9 mouse cellular contexts compared by ENCODE assay signal in the genomic region with DNA sequence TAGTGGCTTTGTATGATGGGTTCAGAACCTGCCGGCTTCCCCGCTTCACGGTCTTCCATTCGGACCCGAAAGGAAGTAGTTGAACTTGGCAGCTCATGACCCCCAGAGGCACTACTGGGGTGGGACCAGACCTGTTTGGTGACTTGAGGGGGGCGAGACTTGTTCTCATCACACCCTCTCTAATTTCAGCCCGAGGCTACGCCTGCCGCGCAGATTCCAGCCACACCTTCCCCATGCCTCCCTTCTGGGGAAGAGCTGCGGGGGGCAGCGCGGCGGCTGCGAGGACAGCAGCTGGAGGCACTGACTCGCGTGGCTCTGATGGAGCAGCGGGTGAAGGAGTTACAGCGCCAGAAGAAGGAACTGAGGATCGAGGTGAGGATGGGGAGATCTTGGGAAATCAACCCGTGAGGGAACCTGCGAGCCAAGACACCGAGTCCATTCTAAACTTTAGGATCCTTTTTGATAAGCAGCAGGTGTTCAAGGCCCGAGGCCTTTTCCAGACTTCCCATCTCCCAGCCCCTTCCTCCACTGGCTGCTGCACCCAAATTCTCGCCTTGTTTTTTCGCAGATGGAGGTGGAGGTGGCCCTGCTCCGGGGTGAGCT. TPM values are rescaled to one million over a fixed set of nuclear protein-coding genes. Genes with fewer than 3 reads are reported as not detected.
A peak's percentile ranks its signal among the peaks of the same experiment; 100 is the strongest.
DNase-seq lines count a peak whose midpoint lies in the region; ATAC-seq lines count a peak whose summit lies in the region.
"Had no signal": no experiment of that assay in that cellular context is flagged by ENCODE, and none has a peak within 500 bp of the region (broad histone marks: within the 10 kb centered on the region; RNA-seq: fewer than 3 reads in every experiment).

No protein-coding gene starts in this region.

- peak overlapping the region; percentile 22; the same call in 1 of the 2 replicates for H3K4me3 ChIP-seq in liver, embryonic 11.5 days (ENCODE audit: low read depth, low read length)
- peak overlapping the region; percentile 36 for H3K4me3 ChIP-seq in forebrain, embryonic 10.5 days
- H3K4me3 ChIP-seq in limb, embryonic 10.5 days = peak overlapping the region; percentile 31
- no peak overlapping the region for H3K4me3 ChIP-seq in neural tube, embryonic 14.5 days (ENCODE audit: low read depth, low read length)

- peaks cover 22% of the 10 kb centered on the region for H3K27me3 ChIP-seq in liver, embryonic 11.5 days (replicated peaks; ENCODE audit: control insufficient read depth, insufficient read depth, low read length)
- H3K27me3 ChIP-seq in forebrain, embryonic 10.5 days (ENCODE audit: poor library complexity, severe bottlenecking) = peaks cover 73% of the 10 kb centered on the region
- peaks cover 67% of the 10 kb centered on the region for H3K27me3 ChIP-seq in limb, embryonic 10.5 days (ENCODE audit: low read depth, poor library complexity, severe bottlenecking)
- H3K27me3 ChIP-seq in neural tube, embryonic 14.5 days (ENCODE audit: control insufficient read depth, insufficient read depth, low read length) = peaks cover 35% of the 10 kb centered on the region

- no peaks in the 10 kb centered on the region for H3K9me3 ChIP-seq in liver, embryonic 11.5 days (ENCODE audit: control insufficient read depth, low read length)
- H3K9me3 ChIP-seq in forebrain, embryonic 10.5 days = no peaks in the 10 kb centered on the region; the same call in 1 of the 2 replicates
- H3K9me3 ChIP-seq in limb, embryonic 10.5 days (replicated peaks) = no peaks in the 10 kb centered on the region
- no peaks in the 10 kb centered on the region for H3K9me3 ChIP-seq in neural tube, embryonic 14.5 days (ENCODE audit: control insufficient read depth, low read length)

- H3K9ac ChIP-seq in liver, embryonic 11.5 days (ENCODE audit: low read depth, low read length) = no peak overlapping the region
- H3K9ac ChIP-seq in neural tube, embryonic 14.5 days (replicated peaks; ENCODE audit: low read depth, low read length) = no peak overlapping the region

- WGBS in liver, embryonic 11.5 days = 10% methylated on average over 27 of the region's 27 CpGs
- whole genome bisulfite sequencing in forebrain, embryonic 10.5 days = 3% methylated on average over 27 of the region's 27 CpGs
- 3% methylated on average over 27 of the region's 27 CpGs for WGBS in limb, embryonic 10.5 days
- 4% methylated on average over 27 of the region's 27 CpGs for WGBS in neural tube, embryonic 14.5 days

- peaks cover 17% of the 10 kb centered on the region for H3K4me1 ChIP-seq in liver, embryonic 11.5 days (replicated peaks; ENCODE audit: control insufficient read depth, insufficient read depth, low read length)
- H3K4me1 ChIP-seq in forebrain, embryonic 10.5 days = peaks cover 27% of the 10 kb centered on the region
- H3K4me1 ChIP-seq in limb, embryonic 10.5 days = peaks cover 25% of the 10 kb centered on the region
- 0 out of 2 replicates have a peak, but pooled peaks cover 2% of the 10 kb centered on the region for H3K4me1 ChIP-seq in neural tube, embryonic 14.5 days (ENCODE audit: control insufficient read depth, insufficient read depth, low read length)

- peak overlapping the region; percentile 97 for H3K4me2 ChIP-seq in liver, embryonic 11.5 days
- 0 out of 2 replicates have a peak overlapping the region, but pooled peaks have one; percentile 8 for H3K4me2 ChIP-seq in neural tube, embryonic 14.5 days (ENCODE audit: low read depth, low read length)

- no peaks in the 10 kb centered on the region for H3K36me3 ChIP-seq in liver, embryonic 11.5 days (ENCODE audit: control insufficient read depth, insufficient read depth, low read length)
- H3K36me3 ChIP-seq in forebrain, embryonic 10.5 days (replicated peaks) = no peaks in the 10 kb centered on the region
- H3K36me3 ChIP-seq in limb, embryonic 10.5 days = peaks cover 12% of the 10 kb centered on the region; the same call in 1 of the 2 replicates
- no peaks in the 10 kb centered on the region for H3K36me3 ChIP-seq in neural tube, embryonic 14.5 days (ENCODE audit: control insufficient read depth, insufficient read depth, low read length)

- DNase-seq in liver, embryonic 11.5 days (ENCODE audit: low spot score) = no peak
- DNase-seq in liver = no peak
- DNase-seq in forebrain, embryonic 10.5 days (ENCODE audit: extremely low spot score, low spot score) = peak; percentile 36
- peak; percentile 53 for DNase-seq in limb, embryonic 10.5 days (ENCODE audit: low spot score)
- DNase-seq in cerebellum, adult 9-11 months = no peak
- DNase-seq in spleen, postnatal 4 days (ENCODE audit: low spot score in 2 of 2) = no peak
- no peak for DNase-seq in kidney, adult 9 months

- no peak overlapping the region for H3K27ac ChIP-seq in liver, embryonic 11.5 days (ENCODE audit: low read depth, low read length)
- no peak overlapping the region for H3K27ac ChIP-seq in forebrain, embryonic 10.5 days
- H3K27ac ChIP-seq in limb, embryonic 10.5 days = no peak overlapping the region
- H3K27ac ChIP-seq in neural tube, embryonic 14.5 days (ENCODE audit: low read depth, low read length) = no peak overlapping the region

- ATAC-seq in liver, embryonic 11.5 days (replicated peaks; ENCODE audit: low FRiP score) = no peak
- no peak for ATAC-seq in neural tube, embryonic 14.5 days (ENCODE audit: low read depth)

RNA-seq across cellular contexts. Expression of gene Phldb3, which starts 1.8 kb away (rescaled TPM):
- polyA plus RNA-seq in liver, embryonic 11.5 days (2014; fragmentation: Nextera tagmentation; extraction: Ambion mirVana) = 0.13 and 0.14 TPM in 2 replicates
- polyA plus RNA-seq in forebrain, embryonic 10.5 days (2016; fragmentation: Nextera tagmentation; extraction: Ambion mirVana) = not detected in 2 replicates
- 0.09 and 0.14 TPM in 2 replicates for polyA plus RNA-seq in limb, embryonic 10.5 days (2016; fragmentation: Nextera tagmentation; extraction: Ambion mirVana)
- not detected in 2 replicates for polyA plus RNA-seq in neural tube, embryonic 14.5 days (2014; fragmentation: Nextera tagmentation; extraction: Ambion mirVana)

RNA-seq across cellular contexts. Expression of gene Lypd3, which starts 23.9 kb away (rescaled TPM):
- polyA plus RNA-seq in liver, embryonic 11.5 days (2014; fragmentation: Nextera tagmentation; extraction: Ambion mirVana) = 0.10 TPM in 1 of 2 replicates, not detected in the other
- 0.36 and 0.88 TPM in 2 replicates for polyA plus RNA-seq in forebrain, embryonic 10.5 days (2016; fragmentation: Nextera tagmentation; extraction: Ambion mirVana)
- 1.5 and 2.2 TPM in 2 replicates for polyA plus RNA-seq in limb, embryonic 10.5 days (2016; fragmentation: Nextera tagmentation; extraction: Ambion mirVana)
- 0.16 TPM in 1 of 2 replicates, not detected in the other for polyA plus RNA-seq in neural tube, embryonic 14.5 days (2014; fragmentation: Nextera tagmentation; extraction: Ambion mirVana)
- polyA plus RNA-seq: cortical plate, adult 2 months had no signal

RNA-seq across cellular contexts. Expression of gene Zfp575, which starts 25.0 kb away (rescaled TPM):
- polyA plus RNA-seq in liver, embryonic 11.5 days (2014; fragmentation: Nextera tagmentation; extraction: Ambion mirVana) = 0.65 and 0.82 TPM in 2 replicates
- polyA plus RNA-seq in forebrain, embryonic 10.5 days (2016; fragmentation: Nextera tagmentation; extraction: Ambion mirVana) = 1.4 TPM in 2 replicates
- polyA plus RNA-seq in limb, embryonic 10.5 days (2016; fragmentation: Nextera tagmentation; extraction: Ambion mirVana) = 1.6 and 2.6 TPM in 2 replicates
- polyA plus RNA-seq in neural tube, embryonic 14.5 days (2014; fragmentation: Nextera tagmentation; extraction: Ambion mirVana) = 8.5 and 9.4 TPM in 2 replicates

RNA-seq across cellular contexts. Expression of gene Ethe1, which starts 25.1 kb away (rescaled TPM):
- 20.7 and 21.9 TPM in 2 replicates for polyA plus RNA-seq in liver, embryonic 11.5 days (2014; fragmentation: Nextera tagmentation; extraction: Ambion mirVana)
- polyA plus RNA-seq in forebrain, embryonic 10.5 days (2016; fragmentation: Nextera tagmentation; extraction: Ambion mirVana) = 24.4 and 26.6 TPM in 2 replicates
- 27.1 and 31.9 TPM in 2 replicates for polyA plus RNA-seq in limb, embryonic 10.5 days (2016; fragmentation: Nextera tagmentation; extraction: Ambion mirVana)
- polyA plus RNA-seq in neural tube, embryonic 14.5 days (2014; fragmentation: Nextera tagmentation; extraction: Ambion mirVana) = 26.4 and 27.9 TPM in 2 replicates

Comparison
In these comparisons a context has a peak if more than half of its experiments do, and no peak if none do; other contexts are left out.
1. DNase-seq: peak in forebrain, embryonic 10.5 days (single experiment) and limb, embryonic 10.5 days (single experiment); none in liver, embryonic 11.5 days (single experiment), liver (single experiment), cerebellum, adult 9-11 months (single experiment), spleen, postnatal 4 days (0 of 2) and kidney, adult 9 months (single experiment).